Mouse (Mus musculus) neural tube, embryonic 11.5 days (tissue): ENCODE results near the gene Tnk2. TPM values are rescaled to one million over a fixed set of nuclear protein-coding genes. Genes with fewer than 3 reads are reported as not detected.

Source experiments
- ATAC-seq: fragments of 200-750 bp; cut with Nextera tagmentation; 2 replicates; pipeline ENCODE4 v1.8.0; 2017; ENCODE audit warnings: moderate number of reproducible peaks, mild to moderate bottlenecking, moderate TSS enrichment, moderate library complexity; ENCODE audit not compliant: insufficient read depth, low FRiP score, low TSS enrichment
- DNase-seq: peaks from one replicate; pipeline ENCODE4 v3.0.0-alpha.2; 2015; ENCODE audit warnings: low spot score
- H3K27ac ChIP-seq: fragments of 300-500 bp; sonication (generic); 2 replicates; pipeline ENCODE4 v1.5.1; 2014; ENCODE audit warnings: low read depth, mild to moderate bottlenecking, low read length
- H3K27me3 ChIP-seq: fragments of 300-500 bp; sonication (generic); 2 replicates; pipeline ENCODE4 v1.6.1; 2014; ENCODE audit warnings: mild to moderate bottlenecking, low read length, mixed read lengths; ENCODE audit not compliant: control insufficient read depth, insufficient read depth
- H3K36me3 ChIP-seq: fragments of 300-500 bp; sonication (generic); 2 replicates; pipeline ENCODE4 v1.6.1; 2014; ENCODE audit warnings: mild to moderate bottlenecking, low read length, moderate library complexity, mixed read lengths; ENCODE audit not compliant: control insufficient read depth, insufficient read depth
- H3K4me1 ChIP-seq: fragments of 300-500 bp; sonication (generic); 2 replicates; pipeline ENCODE4 v1.6.1; 2014; ENCODE audit warnings: low read length, mixed read lengths; ENCODE audit not compliant: control insufficient read depth, insufficient read depth
- H3K4me2 ChIP-seq: fragments of 300-500 bp; sonication (generic); 2 replicates; pipeline ENCODE4 v1.6.1; 2014; ENCODE audit warnings: low read depth, mild to moderate bottlenecking, moderate library complexity
- H3K4me3 ChIP-seq: fragments of 300-500 bp; sonication (generic); 2 replicates; pipeline ENCODE4 v1.5.1; 2014; ENCODE audit warnings: low read depth, low read length
- H3K9ac ChIP-seq: fragments of 300-500 bp; sonication (generic); 2 replicates; pipeline ENCODE4 v1.6.1; 2014; ENCODE audit warnings: mild to moderate bottlenecking, low read length
- H3K9me3 ChIP-seq: fragments of 300-500 bp; sonication (generic); 2 replicates; pipeline ENCODE4 v1.6.1; 2016; ENCODE audit warnings: low read length; ENCODE audit not compliant: control insufficient read depth
- WGBS: fragments of 180-500 bp; shearing (Covaris S2); extraction: QIAGEN DNeasy Blood & Tissue Kit; methylation state at CpG from one replicate; pipeline ENCODE4 v1.1.7; 2014; 5-methylcytosine and 5-hydroxymethylcytosine counted together
- polyA plus RNA-seq: library from polyadenylated mRNA; unstranded; fragments of >200 nt; fragmentation: Nextera tagmentation; extraction: Ambion mirVana; gene quantifications from 2 replicates; pipeline ENCODE4 v1.2.1, GENCODE M21; 2014

Gene Tnk2
- polyA plus RNA-seq, 1 experiment from 2014 or later: 7.0 TPM

DNA sequence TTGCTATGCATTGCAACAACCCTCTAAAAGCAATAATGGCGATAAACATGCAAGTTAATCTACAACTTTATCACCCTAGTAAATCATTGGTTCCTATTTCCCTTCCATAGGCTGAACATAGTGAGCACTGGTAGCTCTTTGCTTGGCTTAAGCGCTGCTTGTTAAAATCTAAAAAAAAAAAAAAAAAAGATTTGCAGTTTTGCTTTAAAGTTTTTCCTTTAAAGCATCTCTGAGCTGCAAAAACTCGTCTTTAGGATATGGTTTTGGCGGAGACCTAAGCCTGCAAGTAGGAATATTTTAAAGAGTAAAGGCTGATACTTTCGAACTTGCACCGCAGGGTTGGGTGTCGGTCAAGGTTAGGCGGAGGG lies 35.3 kb upstream of the Tnk2 start:
- peak overlapping the region; percentile 93 for H3K27ac ChIP-seq
- ATAC-seq (no peak), DNase-seq (no peak)
- H3K9ac ChIP-seq: peak overlapping the region; percentile 22
- H3K4me1 ChIP-seq: peaks cover 4% of the 10 kb centered on the region; the same call in 1 of the 2 replicates
- H3K36me3 ChIP-seq: no peaks in the 10 kb centered on the region
- H3K9me3 ChIP-seq: no peaks in the 10 kb centered on the region
- 8% methylated on average over 8 of the region's 8 CpGs for WGBS
- H3K4me2 ChIP-seq: peak overlapping the region; percentile 78
- H3K4me3 ChIP-seq: peak overlapping the region; percentile 82
- H3K27me3 ChIP-seq: no peaks in the 10 kb centered on the region

DNA sequence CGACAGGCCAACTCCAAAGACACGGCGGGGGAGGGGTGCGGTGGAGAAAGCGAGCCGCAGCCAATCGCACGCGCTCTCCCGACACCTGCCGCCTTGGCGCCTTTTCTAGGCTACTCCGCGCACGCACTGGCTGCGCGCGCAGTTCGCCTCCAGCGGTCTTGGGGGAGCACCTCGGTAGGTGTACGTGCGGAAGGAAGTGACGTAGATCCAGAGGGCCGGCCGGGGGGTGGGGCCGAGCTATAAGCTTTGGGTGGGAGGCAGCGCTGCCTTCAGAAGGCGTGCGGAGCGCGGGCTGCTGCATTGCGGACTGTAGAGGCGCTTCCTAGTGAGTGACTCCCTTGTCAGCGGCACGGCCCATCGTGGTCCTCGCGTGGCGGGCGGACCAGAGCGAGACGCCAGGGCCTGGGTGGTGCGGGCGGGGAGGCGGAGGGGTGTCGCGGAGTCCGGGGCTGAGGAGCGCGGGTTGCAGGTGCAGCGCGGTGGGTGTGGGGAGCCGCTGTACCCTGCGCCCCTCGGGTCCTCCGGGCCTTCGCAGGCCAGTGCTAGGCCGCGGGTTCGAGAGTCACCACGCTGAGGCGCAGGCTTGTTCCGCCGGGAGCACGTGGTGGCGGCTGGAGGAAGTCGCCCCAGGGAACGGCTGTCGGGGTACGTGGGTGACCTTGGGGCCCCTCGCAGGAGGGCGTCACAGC lies 34.8 kb upstream of the Tnk2 start, which contains the start of gene Tfrc:
Tfrc (plus strand) TSS at position 209 of the 689 bp plus-strand sequence.
- H3K27ac ChIP-seq: peak within 1 kb of the TSS; percentile 93
- ATAC-seq: peak; percentile 99
- H3K4me1 ChIP-seq: peaks cover 4% of the 10 kb centered on the region; the same call in 1 of the 2 replicates
- H3K4me3 ChIP-seq: peak within 1 kb of the TSS; percentile 82
- peak; percentile 100 for DNase-seq
- H3K9me3 ChIP-seq: no peaks in the 10 kb centered on the region
- WGBS: under 1% methylated on average over 70 of the region's 73 CpGs
- H3K4me2 ChIP-seq: peak within 1 kb of the TSS; percentile 78
- H3K9ac ChIP-seq: peak within 1 kb of the TSS; percentile 89
- H3K36me3 ChIP-seq: no peaks in the 10 kb centered on the region
- H3K27me3 ChIP-seq: no peaks in the 10 kb centered on the region

DNA sequence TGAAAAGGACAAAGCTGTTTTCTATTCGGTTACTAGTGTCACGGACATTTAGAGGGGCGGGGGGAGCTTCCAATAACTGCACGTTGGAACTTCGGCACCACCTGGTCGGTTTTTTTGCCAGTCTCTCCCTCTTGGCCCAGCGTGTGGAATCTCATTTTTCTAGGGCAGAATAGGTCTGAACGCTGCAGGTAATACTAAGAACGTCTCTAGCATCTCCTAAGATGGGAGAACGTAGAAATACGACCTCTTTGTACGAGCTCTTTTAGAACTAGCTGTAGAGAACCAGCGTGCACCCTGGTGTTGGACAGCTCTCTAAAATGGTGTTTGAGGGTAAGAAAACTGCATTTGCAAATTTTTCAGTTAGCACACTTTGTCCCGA lies 34.3 kb upstream of the Tnk2 start:
- H3K4me1 ChIP-seq: peaks cover 4% of the 10 kb centered on the region; the same call in 1 of the 2 replicates
- H3K27me3 ChIP-seq: no peaks in the 10 kb centered on the region
- peak overlapping the region; percentile 78 for H3K4me2 ChIP-seq
- WGBS: under 1% methylated on average over 14 of the region's 14 CpGs
- peak overlapping the region; percentile 89 for H3K9ac ChIP-seq
- no peaks in the 10 kb centered on the region for H3K9me3 ChIP-seq
- ATAC-seq (no peak), DNase-seq (no peak)
- peak overlapping the region; percentile 93 for H3K27ac ChIP-seq
- H3K36me3 ChIP-seq: no peaks in the 10 kb centered on the region
- H3K4me3 ChIP-seq: peak overlapping the region; percentile 82

DNA sequence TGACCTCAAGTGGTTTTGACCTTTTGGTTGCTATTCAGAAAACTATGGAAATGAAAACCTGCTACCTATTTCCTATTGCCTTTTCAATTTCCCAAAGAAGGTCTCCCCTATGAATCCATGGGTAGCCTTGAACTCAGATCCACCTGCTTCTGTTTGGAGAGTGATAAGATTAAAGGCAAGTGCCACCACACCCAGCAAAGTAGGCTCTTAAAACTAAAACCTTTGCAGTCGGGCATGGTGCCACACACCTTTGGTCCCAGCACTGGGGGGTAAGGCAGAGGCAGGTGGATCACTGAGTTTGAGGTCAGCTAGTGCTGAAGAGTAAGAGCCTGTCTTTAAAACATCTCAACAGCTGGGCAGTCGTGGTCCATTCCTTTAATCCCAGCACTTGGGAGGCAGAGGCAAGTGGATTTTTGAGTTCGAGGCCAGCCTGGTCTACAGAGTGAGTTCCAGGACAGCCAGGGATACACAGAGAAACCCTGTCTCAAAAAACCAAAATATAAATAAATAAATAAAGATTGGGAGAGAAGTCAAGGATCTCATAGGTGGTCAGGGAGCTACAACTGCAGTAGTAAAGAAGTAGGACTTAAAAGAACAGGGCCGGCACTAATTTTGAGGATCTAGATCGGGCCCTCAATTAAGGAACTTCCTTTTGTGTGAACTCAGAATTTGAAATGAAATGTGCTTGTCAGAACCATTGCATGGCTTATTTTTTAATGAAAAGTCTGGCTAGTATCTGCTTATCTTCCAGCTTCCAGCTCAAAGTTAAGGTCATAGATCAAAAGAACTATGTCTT lies 33.0 kb upstream of the Tnk2 start:
- Histone ChIP-seq H3K4me1 (peaks cover 4% of the 10 kb centered on the region; the same call in 1 of the 2 replicates), H3K9me3 (no peaks in the 10 kb centered on the region), H3K36me3 (no peaks in the 10 kb centered on the region), H3K4me2 (peak overlapping the region; percentile 78), H3K4me3 (peak overlapping the region; percentile 82), H3K27ac (no peak overlapping the region), H3K9ac (no peak overlapping the region), H3K27me3 (no peaks in the 10 kb centered on the region)
- 80% methylated on average over 5 of the region's 5 CpGs for WGBS
- DNase-seq: no peak
- no peak for ATAC-seq

DNA sequence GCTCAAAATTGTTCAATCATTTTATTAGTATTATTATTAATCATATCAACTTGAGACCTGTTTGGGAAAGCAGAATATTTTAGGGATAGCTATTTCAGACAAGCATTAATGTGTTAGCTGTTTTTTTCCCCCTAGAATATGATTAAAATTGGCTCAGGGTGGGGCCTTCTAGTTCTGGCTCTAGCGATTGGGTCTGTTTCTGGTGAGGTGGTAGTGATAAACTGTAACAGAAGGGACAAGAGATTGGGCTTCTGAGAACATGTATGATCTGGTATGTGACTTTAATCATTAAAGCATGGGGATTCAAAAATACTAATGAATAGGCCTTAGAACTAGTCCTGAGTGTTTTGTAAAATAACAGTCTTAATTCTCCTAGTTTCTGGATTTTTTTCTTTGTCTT lies 31.6 kb upstream of the Tnk2 start:
- 97% methylated on average over 1 of the region's 1 CpGs for whole genome bisulfite sequencing
- ATAC-seq: no peak
- H3K4me2 ChIP-seq: no peak overlapping the region

DNA sequence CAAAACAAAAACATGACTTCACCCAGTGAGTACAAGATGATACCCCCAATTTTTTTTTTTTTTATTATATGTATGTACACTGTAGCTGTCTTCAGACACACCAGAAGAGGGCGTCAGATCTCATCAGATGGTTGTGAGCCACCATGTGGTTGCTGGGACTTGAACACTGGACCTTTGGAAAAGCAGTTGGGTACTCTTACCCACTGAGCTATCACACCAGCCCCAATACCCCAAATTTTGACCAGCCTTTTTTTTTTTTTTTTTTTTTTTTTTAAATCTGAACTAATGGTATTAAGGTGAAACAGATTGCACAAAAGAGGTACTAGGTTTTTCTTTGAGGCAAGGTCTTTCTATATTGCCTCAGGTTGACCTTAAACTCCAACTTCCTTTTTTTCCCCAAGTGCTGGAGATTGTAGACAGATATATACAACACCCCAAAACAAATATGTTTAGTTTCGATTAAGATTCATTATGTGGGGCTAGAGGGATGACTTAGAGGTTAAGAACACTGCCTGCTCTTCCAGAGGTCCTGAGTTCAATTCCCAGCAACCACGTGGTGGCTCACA lies 30.3 kb upstream of the Tnk2 start:
- Histone ChIP-seq H3K27ac (no peak overlapping the region), H3K27me3 (no peaks in the 10 kb centered on the region), H3K9ac (no peak overlapping the region), H3K4me2 (no peak overlapping the region), H3K36me3 (no peaks in the 10 kb centered on the region), H3K4me1 (peaks cover 4% of the 10 kb centered on the region; the same call in 1 of the 2 replicates), H3K4me3 (no peak overlapping the region), H3K9me3 (no peaks in the 10 kb centered on the region)
- 72% methylated on average over 3 of the region's 3 CpGs for WGBS
- no peak for ATAC-seq
- DNase-seq: no peak

More for the DNA sequence above, 31.6 kb upstream of the Tnk2 start:
- Histone ChIP-seq H3K4me3 (no peak overlapping the region), H3K4me1 (peaks cover 4% of the 10 kb centered on the region; the same call in 1 of the 2 replicates), H3K27me3 (no peaks in the 10 kb centered on the region), H3K9ac (no peak overlapping the region), H3K9me3 (no peaks in the 10 kb centered on the region), H3K27ac (no peak overlapping the region), H3K36me3 (no peaks in the 10 kb centered on the region)
- DNase-seq: no peak

DNA sequence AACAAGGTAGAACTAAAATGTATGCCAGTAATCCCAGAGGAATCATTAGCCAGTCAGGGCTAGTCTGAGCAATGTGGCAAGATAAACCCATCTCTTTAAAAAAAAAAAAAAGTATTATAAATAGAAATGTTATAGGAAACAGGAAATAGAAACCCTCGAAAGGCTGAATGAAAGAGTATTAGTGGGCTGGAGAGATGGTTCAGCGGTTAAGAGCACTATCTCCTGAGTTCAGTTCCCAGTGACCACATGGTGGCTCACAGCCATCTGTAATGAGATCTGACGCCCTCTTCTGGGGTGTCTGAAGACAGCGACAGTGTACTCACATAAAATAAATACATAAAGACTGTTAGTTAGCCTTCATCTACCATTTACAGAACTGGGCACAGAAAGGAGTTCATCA lies 29.6 kb upstream of the Tnk2 start:
- ATAC-seq (no peak), DNase-seq (no peak)
- H3K9me3 ChIP-seq: no peaks in the 10 kb centered on the region
- no peak overlapping the region for H3K4me3 ChIP-seq
- WGBS: 70% methylated on average over 4 of the region's 4 CpGs
- H3K27ac ChIP-seq: no peak overlapping the region
- peaks cover 4% of the 10 kb centered on the region; the same call in 1 of the 2 replicates for H3K4me1 ChIP-seq
- H3K9ac ChIP-seq: no peak overlapping the region
- H3K4me2 ChIP-seq: no peak overlapping the region
- H3K27me3 ChIP-seq: no peaks in the 10 kb centered on the region
- H3K36me3 ChIP-seq: no peaks in the 10 kb centered on the region

DNA sequence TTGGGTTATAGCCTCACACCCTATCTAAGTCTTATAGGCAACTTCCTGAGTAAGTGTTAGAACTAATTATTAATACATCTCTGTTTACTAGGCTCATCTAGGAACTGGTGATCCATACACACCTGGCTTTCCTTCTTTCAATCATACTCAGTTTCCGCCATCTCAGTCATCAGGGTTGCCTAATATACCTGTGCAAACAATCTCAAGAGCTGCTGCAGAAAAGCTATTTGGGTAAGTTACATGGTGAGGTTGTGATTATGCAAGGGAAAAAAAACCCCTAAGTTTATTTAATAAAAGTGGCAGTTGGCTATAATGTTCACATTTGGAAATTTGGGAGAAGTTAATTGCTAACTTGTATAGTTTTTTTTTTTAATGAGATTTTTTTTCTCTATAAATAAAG lies 24.7 kb upstream of the Tnk2 start:
- DNase-seq (no peak), ATAC-seq (no peak)
- H3K4me2 ChIP-seq: no peak overlapping the region
- H3K9ac ChIP-seq: no peak overlapping the region
- no peaks in the 10 kb centered on the region for H3K4me1 ChIP-seq
- H3K36me3 ChIP-seq: 0 out of 2 replicates have a peak, but pooled peaks cover 4% of the 10 kb centered on the region
- H3K4me3 ChIP-seq: no peak overlapping the region
- no peaks in the 10 kb centered on the region for H3K9me3 ChIP-seq
- H3K27ac ChIP-seq: no peak overlapping the region
- H3K27me3 ChIP-seq: no peaks in the 10 kb centered on the region
- WGBS: 94% methylated on average over 1 of the region's 1 CpGs
